Mouse (Mus musculus) neural tube, embryonic 12.5 days (tissue): ENCODE results near the gene Slc4a3. TPM values are rescaled to one million over a fixed set of nuclear protein-coding genes. Genes with fewer than 3 reads are reported as not detected.

ENCODE experiments used
- ATAC-seq: fragments of 200-750 bp; cut with Nextera tagmentation; 2 replicates; pipeline ENCODE4 v1.8.0; 2017; ENCODE audit warnings: low read depth, mild to moderate bottlenecking, moderate TSS enrichment, moderate library complexity; ENCODE audit not compliant: low FRiP score
- H3K27ac ChIP-seq: fragments of 300-500 bp; sonication (generic); 2 replicates; pipeline ENCODE4 v1.5.1; 2016
- H3K27me3 ChIP-seq: fragments of 300-500 bp; sonication (generic); replicated peaks from 2 replicates; pipeline ENCODE4 v1.6.1; 2016; ENCODE audit warnings: mild to moderate bottlenecking
- H3K36me3 ChIP-seq: fragments of 300-500 bp; sonication (generic); 2 replicates; pipeline ENCODE4 v1.6.1; 2016; ENCODE audit warnings: mild to moderate bottlenecking
- H3K4me1 ChIP-seq: fragments of 300-500 bp; sonication (generic); 2 replicates; pipeline ENCODE4 v1.6.1; 2016
- H3K4me2 ChIP-seq: fragments of 300-500 bp; sonication (generic); replicated peaks from 2 replicates; pipeline ENCODE4 v1.6.1; 2016; ENCODE audit warnings: mild to moderate bottlenecking
- H3K4me3 ChIP-seq: fragments of 300-500 bp; sonication (generic); 2 replicates; pipeline ENCODE4 v1.5.1; 2016
- H3K9ac ChIP-seq: fragments of 300-500 bp; sonication (generic); 2 replicates; pipeline ENCODE4 v1.6.1; 2016; ENCODE audit warnings: mild to moderate bottlenecking
- H3K9me3 ChIP-seq: fragments of 300-500 bp; sonication (generic); 2 replicates; pipeline ENCODE4 v1.6.1; 2016; ENCODE audit warnings: mild to moderate bottlenecking
- WGBS: fragments of 180-500 bp; shearing (Covaris S2); methylation state at CpG from one replicate; pipeline ENCODE4 v1.1.7; 2016; 5-methylcytosine and 5-hydroxymethylcytosine counted together
- polyA plus RNA-seq: library from polyadenylated mRNA; unstranded; fragments of >200 nt; fragmentation: Nextera tagmentation; extraction: Ambion mirVana; gene quantifications from 2 replicates; pipeline ENCODE4 v1.2.1, GENCODE M21; 2016

Gene Slc4a3
- polyA plus RNA-seq, 1 experiment from 2014 or later: 30.6 TPM

DNA sequence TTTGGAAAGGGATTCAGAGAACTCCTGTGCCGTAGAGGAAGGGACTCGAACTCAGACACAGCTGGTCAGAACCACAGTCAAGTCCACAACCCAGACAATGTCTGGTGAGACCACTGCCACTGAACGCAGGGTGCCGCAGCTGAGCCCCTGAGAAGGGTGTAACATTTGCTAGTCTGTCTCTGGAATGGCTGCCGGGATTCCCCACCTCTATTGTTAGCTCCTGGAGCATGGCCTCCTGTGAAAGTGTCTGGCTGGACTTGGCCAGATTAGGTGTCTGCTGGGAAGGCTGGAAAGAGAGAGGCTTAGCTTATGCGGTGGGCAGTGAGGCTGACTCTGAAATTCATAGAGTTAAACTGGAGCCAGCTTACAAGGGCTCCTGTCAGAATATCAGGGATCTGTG, 24.3 kb downstream of the Slc4a3 start:
- no peaks in the 10 kb centered on the region for H3K36me3 ChIP-seq
- no peak for ATAC-seq

GRCm38 (mm10) chr1:75572776-75573175, 26.7 kb downstream of the Slc4a3 start:
- H3K4me2 ChIP-seq: no peak overlapping the region
- H3K27me3 ChIP-seq: no peaks in the 10 kb centered on the region
- no peaks in the 10 kb centered on the region for H3K9me3 ChIP-seq
- WGBS: 76% methylated on average over 6 of the region's 6 CpGs
- ATAC-seq: no peak
- H3K36me3 ChIP-seq: no peaks in the 10 kb centered on the region
- no peak overlapping the region for H3K9ac ChIP-seq
- no peak overlapping the region for H3K27ac ChIP-seq
- H3K4me1 ChIP-seq: no peaks in the 10 kb centered on the region
- H3K4me3 ChIP-seq: no peak overlapping the region

More for the DNA sequence above, 24.3 kb downstream of the Slc4a3 start:
- WGBS: 70% methylated on average over 6 of the region's 6 CpGs
- Histone ChIP-seq H3K9ac (no peak overlapping the region), H3K27ac (no peak overlapping the region), H3K27me3 (no peaks in the 10 kb centered on the region), H3K4me2 (no peak overlapping the region), H3K4me3 (no peak overlapping the region), H3K4me1 (no peaks in the 10 kb centered on the region), H3K9me3 (no peaks in the 10 kb centered on the region)

DNA sequence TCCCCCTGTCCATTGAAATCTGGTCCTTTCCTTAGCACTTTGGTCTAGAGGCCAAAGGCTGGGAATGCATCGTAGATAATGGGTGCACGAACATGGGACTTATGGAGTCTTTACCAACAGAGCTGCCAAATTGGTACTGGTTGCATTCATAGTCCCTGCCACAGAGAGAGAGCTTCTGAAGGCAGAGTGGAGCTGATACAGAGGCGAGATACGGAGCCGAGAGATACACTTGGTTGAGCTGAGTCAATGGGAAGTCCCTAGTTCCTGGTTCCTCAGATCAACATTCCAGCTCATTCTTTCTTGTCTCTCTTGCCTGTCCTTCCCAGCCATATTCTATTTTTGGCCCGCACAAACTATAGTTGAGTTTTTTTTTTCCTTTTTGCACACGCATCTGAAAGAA, 27.6 kb downstream of the Slc4a3 start:
- no peak overlapping the region for H3K4me3 ChIP-seq
- H3K4me1 ChIP-seq: no peaks in the 10 kb centered on the region
- H3K4me2 ChIP-seq: no peak overlapping the region
- H3K9me3 ChIP-seq: no peaks in the 10 kb centered on the region
- no peak for ATAC-seq
- 96% methylated on average over 7 of the region's 7 CpGs for WGBS
- no peak overlapping the region for H3K27ac ChIP-seq
- no peak overlapping the region for H3K9ac ChIP-seq
- H3K27me3 ChIP-seq: no peaks in the 10 kb centered on the region
- no peaks in the 10 kb centered on the region for H3K36me3 ChIP-seq

DNA sequence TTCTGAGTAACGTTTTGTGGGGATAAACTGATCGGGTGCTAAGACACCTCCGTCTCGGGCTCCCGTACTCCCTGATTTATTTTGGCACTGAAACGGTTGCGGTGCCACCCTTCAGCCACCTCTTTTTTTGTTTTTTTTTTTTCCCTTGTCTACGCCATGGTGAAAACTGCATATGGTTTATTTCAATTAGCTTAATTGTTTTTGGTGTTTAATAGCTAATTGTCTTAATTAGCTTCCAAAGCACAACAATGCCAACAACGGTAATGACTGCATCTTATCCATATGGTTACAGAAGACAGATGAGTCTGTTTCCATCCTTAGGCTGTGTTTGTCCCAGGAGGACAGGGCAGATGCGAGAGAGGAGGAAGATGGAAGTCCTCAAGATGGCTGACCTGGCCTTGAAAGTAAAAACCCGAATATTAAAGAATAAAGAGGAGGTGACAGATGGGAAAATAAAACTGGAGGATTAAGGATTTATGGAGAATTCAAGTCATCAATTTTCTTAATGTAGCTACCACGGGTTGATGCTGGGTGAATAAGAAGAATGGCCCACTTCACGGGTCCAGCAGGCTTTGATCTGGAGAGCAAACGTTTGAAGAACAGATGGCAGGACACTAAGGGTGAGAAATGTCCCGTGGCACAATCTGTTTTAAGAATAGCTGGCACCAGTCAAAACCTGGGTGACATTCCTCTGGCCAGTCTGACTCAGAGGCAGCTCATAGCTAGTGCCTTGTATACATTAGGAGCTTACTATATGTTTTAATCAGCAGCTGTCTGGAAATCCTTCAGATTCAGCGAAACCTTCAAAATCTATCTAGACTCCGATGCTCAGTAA, 28.6 kb downstream of the Slc4a3 start:
- no peak overlapping the region for H3K9ac ChIP-seq
- H3K9me3 ChIP-seq: no peaks in the 10 kb centered on the region
- H3K4me1 ChIP-seq: no peaks in the 10 kb centered on the region
- no peak overlapping the region for H3K4me3 ChIP-seq
- H3K4me2 ChIP-seq: no peak overlapping the region
- H3K27ac ChIP-seq: no peak overlapping the region
- no peaks in the 10 kb centered on the region for H3K36me3 ChIP-seq
- 58% methylated on average over 17 of the region's 17 CpGs for WGBS
- no peak for ATAC-seq
- H3K27me3 ChIP-seq: no peaks in the 10 kb centered on the region

DNA sequence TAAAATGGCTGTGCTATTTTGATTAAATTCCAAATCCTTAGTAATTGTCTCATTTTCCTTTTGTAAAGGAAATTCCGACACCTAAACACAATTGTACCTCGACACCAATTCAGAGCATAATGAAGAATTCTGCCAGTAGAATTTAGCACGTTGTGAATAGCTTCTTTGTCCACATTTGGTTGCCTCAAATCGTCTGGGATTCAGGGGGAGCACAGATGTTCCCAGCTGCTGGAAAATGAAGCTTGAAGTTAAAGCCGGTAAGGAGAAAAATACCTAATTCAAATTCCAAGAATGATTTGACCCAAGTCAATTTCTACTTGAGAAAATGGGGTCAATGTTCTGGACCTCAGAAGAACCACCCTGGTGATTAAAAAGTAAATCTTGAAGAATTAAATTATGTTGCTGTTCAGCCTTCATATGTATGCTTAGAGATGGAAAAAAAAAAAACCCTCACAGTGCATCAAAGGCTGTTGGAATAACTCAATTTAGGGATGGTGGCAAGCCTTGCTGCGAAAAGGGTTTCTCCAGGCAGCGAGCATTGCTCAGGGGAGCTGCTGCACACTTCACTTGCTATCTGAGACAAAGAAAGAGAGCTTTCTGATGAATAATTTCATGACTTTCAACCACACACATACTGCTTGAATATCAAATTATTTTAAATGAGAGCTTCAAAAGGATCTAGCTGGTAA, 36.0 kb downstream of the Slc4a3 start:
- WGBS: 32% methylated on average over 7 of the region's 7 CpGs
- no peak overlapping the region for H3K9ac ChIP-seq
- no peak overlapping the region for H3K4me2 ChIP-seq
- no peaks in the 10 kb centered on the region for H3K27me3 ChIP-seq
- ATAC-seq: no peak
- H3K4me1 ChIP-seq: no peaks in the 10 kb centered on the region
- no peak overlapping the region for H3K4me3 ChIP-seq
- no peaks in the 10 kb centered on the region for H3K36me3 ChIP-seq
- no peak overlapping the region for H3K27ac ChIP-seq
- H3K9me3 ChIP-seq: no peaks in the 10 kb centered on the region

DNA sequence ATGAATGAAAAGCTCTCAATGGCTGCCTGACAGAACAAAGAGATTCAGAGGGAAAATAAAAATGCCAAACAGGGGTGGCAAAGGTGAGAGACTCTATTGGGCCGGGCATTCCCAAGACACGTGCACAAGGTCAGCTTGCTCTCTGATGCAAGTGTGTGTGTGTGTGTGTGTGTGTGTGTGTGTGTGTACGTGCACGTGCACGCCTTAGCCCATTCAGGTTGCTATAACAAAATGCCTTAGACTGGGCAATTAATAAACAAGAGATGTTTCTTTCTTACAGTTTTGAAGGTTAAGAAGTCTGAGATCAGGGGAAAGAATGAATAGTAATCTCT, 36.5 kb downstream of the Slc4a3 start:
- no peak overlapping the region for H3K4me2 ChIP-seq
- no peak overlapping the region for H3K9ac ChIP-seq
- no peaks in the 10 kb centered on the region for H3K4me1 ChIP-seq
- H3K27ac ChIP-seq: no peak overlapping the region
- H3K36me3 ChIP-seq: no peaks in the 10 kb centered on the region
- no peak overlapping the region for H3K4me3 ChIP-seq
- H3K27me3 ChIP-seq: no peaks in the 10 kb centered on the region
- ATAC-seq: no peak
- no peaks in the 10 kb centered on the region for H3K9me3 ChIP-seq
- 70% methylated on average over 5 of the region's 5 CpGs for WGBS

GRCm38 (mm10) chr1:75583034-75583433, 37.0 kb downstream of the Slc4a3 start:
- H3K9ac ChIP-seq: no peak overlapping the region
- no peak overlapping the region for H3K4me2 ChIP-seq
- no peak overlapping the region for H3K27ac ChIP-seq
- H3K9me3 ChIP-seq: no peaks in the 10 kb centered on the region
- no peak overlapping the region for H3K4me3 ChIP-seq
- H3K27me3 ChIP-seq: no peaks in the 10 kb centered on the region
- WGBS: 75% methylated on average over 10 of the region's 10 CpGs
- H3K4me1 ChIP-seq: no peaks in the 10 kb centered on the region
- no peaks in the 10 kb centered on the region for H3K36me3 ChIP-seq
- no peak for ATAC-seq

DNA sequence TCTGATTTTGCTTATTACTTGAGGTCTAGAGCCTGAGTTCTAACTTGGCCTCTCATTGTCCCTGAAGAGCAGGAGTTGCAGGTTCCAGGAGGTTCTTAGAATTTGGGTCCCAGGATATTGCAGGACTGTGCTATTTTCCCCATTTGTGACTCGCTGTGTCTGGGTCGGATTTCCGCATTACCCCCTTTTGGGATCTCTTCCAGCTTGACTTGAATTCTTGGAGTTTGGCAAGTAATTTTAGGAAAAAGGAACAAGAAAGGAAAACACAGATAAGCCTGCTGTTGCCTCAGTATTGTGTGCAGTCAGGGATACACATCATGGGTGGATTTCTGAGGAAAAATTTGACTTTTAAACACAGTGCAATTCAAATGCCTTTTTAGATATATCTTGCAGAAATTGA, 40.7 kb downstream of the Slc4a3 start:
- H3K9ac ChIP-seq: no peak overlapping the region
- WGBS: 95% methylated on average over 3 of the region's 3 CpGs
- no peak overlapping the region for H3K4me2 ChIP-seq
- H3K27me3 ChIP-seq: no peaks in the 10 kb centered on the region; the same call in 1 of the 2 replicates
- no peak overlapping the region for H3K4me3 ChIP-seq
- H3K4me1 ChIP-seq: no peaks in the 10 kb centered on the region
- H3K9me3 ChIP-seq: no peaks in the 10 kb centered on the region
- ATAC-seq: no peak
- no peaks in the 10 kb centered on the region for H3K36me3 ChIP-seq
- H3K27ac ChIP-seq: no peak overlapping the region

DNA sequence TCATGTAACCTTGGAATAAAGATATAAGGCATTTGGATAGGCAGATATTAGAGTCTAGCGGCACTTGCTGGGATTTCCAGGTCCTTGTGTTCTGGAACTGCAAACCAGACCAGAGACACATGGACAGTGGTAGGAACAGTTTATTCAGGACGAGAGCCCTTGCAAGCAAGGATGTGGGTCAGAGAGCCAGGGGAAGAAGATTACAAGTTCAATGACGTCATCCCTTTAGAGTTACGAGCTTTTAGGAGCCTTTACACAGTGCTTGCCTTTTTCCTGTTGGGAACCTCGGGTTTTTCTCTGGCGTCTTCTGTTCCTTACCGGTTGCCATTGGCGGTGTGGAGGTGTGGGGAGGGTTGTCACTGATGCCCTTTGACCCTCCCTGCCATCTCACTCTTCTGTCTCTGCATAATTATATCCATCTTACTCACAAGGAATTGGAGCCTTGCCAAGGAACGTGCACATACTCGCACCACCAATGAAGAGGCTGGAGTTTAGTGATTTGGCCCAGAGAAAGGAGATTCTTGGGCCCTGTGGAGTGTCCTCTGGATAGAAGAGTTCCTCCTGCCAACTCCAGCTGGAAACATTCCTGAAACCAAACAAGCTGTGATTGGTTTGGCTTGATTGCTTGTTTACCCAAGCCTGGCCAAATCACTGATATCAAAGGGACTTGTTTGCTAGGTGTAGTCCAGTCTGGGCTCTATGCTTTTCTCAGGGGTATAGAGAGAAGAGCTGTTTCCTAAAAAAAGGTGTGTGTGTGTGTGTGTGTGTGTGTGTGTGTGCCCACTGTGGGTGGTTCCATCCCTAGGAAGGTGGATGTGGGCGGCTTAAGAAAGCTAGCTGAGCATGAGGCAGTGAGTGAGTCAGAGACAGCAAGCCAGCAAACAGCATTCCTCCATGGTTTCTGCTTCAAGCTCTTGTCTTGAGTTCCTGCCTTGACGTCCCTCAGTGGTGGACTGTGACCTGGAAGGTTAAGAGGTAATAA, 42.0 kb downstream of the Slc4a3 start:
- Histone ChIP-seq H3K9me3 (no peaks in the 10 kb centered on the region), H3K36me3 (no peaks in the 10 kb centered on the region), H3K4me1 (no peaks in the 10 kb centered on the region), H3K9ac (no peak overlapping the region), H3K27ac (no peak overlapping the region), H3K4me3 (no peak overlapping the region), H3K27me3 (no peaks in the 10 kb centered on the region; the same call in 1 of the 2 replicates), H3K4me2 (no peak overlapping the region)
- no peak for ATAC-seq
- 73% methylated on average over 12 of the region's 12 CpGs for WGBS

GRCm38 (mm10) chr1:75588874-75589273, 42.8 kb downstream of the Slc4a3 start:
- no peak overlapping the region for H3K9ac ChIP-seq
- no peaks in the 10 kb centered on the region for H3K4me1 ChIP-seq
- no peaks in the 10 kb centered on the region; the same call in 1 of the 2 replicates for H3K27me3 ChIP-seq
- ATAC-seq: no peak
- no peaks in the 10 kb centered on the region for H3K36me3 ChIP-seq
- no peak overlapping the region for H3K4me3 ChIP-seq
- H3K27ac ChIP-seq: no peak overlapping the region
- H3K9me3 ChIP-seq: no peaks in the 10 kb centered on the region
- H3K4me2 ChIP-seq: no peak overlapping the region
- WGBS: 33% methylated on average over 7 of the region's 7 CpGs

DNA sequence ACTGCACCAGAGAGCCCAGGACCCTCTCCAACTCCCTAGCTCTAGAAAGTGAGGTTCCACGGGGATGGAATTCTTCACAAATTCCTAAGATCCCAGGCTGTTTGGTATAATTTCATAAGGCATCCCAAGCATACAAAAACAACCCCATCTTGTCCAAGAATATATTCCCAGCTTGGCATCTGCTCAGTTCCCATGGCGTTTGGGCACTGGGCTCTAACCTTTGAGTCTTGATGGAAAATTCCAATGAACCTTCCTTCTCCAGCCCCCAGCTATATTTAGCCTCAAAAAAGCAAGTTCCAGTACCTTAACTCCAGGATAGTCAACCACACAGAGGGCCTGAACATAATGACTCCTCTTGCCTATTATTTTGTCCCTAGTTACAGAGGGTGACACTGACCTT, 43.9 kb downstream of the Slc4a3 start:
- 92% methylated on average over 2 of the region's 2 CpGs for WGBS
- H3K4me2 ChIP-seq: no peak overlapping the region
- H3K4me1 ChIP-seq: no peaks in the 10 kb centered on the region
- H3K9me3 ChIP-seq: no peaks in the 10 kb centered on the region
- H3K9ac ChIP-seq: no peak overlapping the region
- no peak overlapping the region for H3K4me3 ChIP-seq
- H3K27ac ChIP-seq: no peak overlapping the region
- H3K36me3 ChIP-seq: no peaks in the 10 kb centered on the region
- H3K27me3 ChIP-seq: no peaks in the 10 kb centered on the region; the same call in 1 of the 2 replicates
- ATAC-seq: no peak

DNA sequence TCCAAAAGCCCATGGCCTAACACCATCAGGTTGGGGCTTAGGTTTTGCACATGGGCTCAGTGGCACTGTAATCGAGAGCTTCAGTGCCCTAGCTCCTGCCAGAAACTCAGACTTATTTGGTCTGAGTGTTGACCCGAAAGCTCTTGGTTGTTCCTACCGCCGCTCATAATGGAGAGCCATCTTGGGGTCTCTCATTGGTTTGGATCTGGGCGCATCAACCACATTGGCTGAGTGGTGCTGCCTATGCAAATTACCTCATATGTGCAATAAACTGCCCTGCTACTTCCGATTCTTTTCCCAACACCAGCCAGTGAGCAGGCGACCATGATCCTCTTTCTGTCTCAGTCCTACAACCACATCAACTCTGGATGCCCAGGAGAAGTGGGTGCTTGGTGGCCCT, 47.9 kb downstream of the Slc4a3 start:
- Histone ChIP-seq H3K36me3 (no peaks in the 10 kb centered on the region), H3K27ac (no peak overlapping the region), H3K4me2 (no peak overlapping the region), H3K9ac (no peak overlapping the region), H3K9me3 (no peaks in the 10 kb centered on the region), H3K27me3 (no peaks in the 10 kb centered on the region; the same call in 1 of the 2 replicates), H3K4me1 (no peaks in the 10 kb centered on the region), H3K4me3 (no peak overlapping the region)
- no peak for ATAC-seq
- 90% methylated on average over 7 of the region's 7 CpGs for WGBS
